Mouse (Mus musculus) embryonic facial prominence, embryonic 10.5 days (tissue): Measurements from ENCODE around the gene Tmem120a. TPM values are rescaled to one million over a fixed set of nuclear protein-coding genes. Genes with fewer than 3 reads are reported as not detected.

Experiments used
- DNase-seq: peaks from one replicate; pipeline ENCODE4 v3.0.0-alpha.2; 2017; ENCODE audit warnings: low spot score
- H3K27ac ChIP-seq: fragments of 300-500 bp; sonication (generic); replicated peaks from 2 replicates; pipeline ENCODE4 v1.5.1; 2016; ENCODE audit warnings: mild to moderate bottlenecking
- H3K27me3 ChIP-seq: fragments of 300-500 bp; sonication (generic); replicated peaks from 2 replicates; pipeline ENCODE4 v1.6.1; 2016; ENCODE audit warnings: low read depth, mild to moderate bottlenecking; ENCODE audit not compliant: poor library complexity, severe bottlenecking
- H3K36me3 ChIP-seq: fragments of 300-500 bp; sonication (generic); replicated peaks from 2 replicates; pipeline ENCODE4 v1.6.1; 2016; ENCODE audit warnings: mild to moderate bottlenecking, moderate library complexity
- H3K4me1 ChIP-seq: fragments of 300-500 bp; sonication (generic); 2 replicates; pipeline ENCODE4 v1.6.1; 2016
- H3K4me3 ChIP-seq: fragments of 300-500 bp; sonication (generic); 2 replicates; pipeline ENCODE4 v1.5.1; 2016; ENCODE audit warnings: mild to moderate bottlenecking, moderate library complexity
- H3K9me3 ChIP-seq: fragments of 300-500 bp; sonication (generic); 2 replicates; pipeline ENCODE4 v1.6.1; 2016; ENCODE audit warnings: mild to moderate bottlenecking
- WGBS: fragments of 180-500 bp; shearing (Covaris S2); methylation state at CpG from one replicate; pipeline ENCODE4 v1.1.7; 2016; 5-methylcytosine and 5-hydroxymethylcytosine counted together
- polyA plus RNA-seq: library from polyadenylated mRNA; unstranded; fragments of >200 nt; fragmentation: Nextera tagmentation; extraction: Ambion mirVana; gene quantifications from 2 replicates; pipeline ENCODE4 v1.2.1, GENCODE M21; 2016

Gene Tmem120a
- polyA plus RNA-seq, 1 experiment from 2014 or later, result 54.7 TPM

- Histone ChIP-seq H3K27ac (no peak overlapping the region), H3K9me3 (peaks cover 9% of the 10 kb centered on the region; the same call in 1 of the 2 replicates), H3K4me3 (no peak overlapping the region), H3K4me1 (no peaks in the 10 kb centered on the region), H3K36me3 (no peaks in the 10 kb centered on the region), H3K27me3 (0 out of 2 replicates have a peak, but pooled peaks cover 1% of the 10 kb centered on the region)
- WGBS, result 84% methylated on average over 1 of the region's 1 CpGs
- no peak for DNase-seq
Observed at GRCm38 (mm10) chr5:135751041-135751440, 6.8 kb upstream of the Tmem120a start.

- Histone ChIP-seq H3K4me1 (peaks cover 25% of the 10 kb centered on the region), H3K27ac (peak overlapping the region; percentile 74), H3K27me3 (peaks cover 13% of the 10 kb centered on the region; the same call in 1 of the 2 replicates), H3K4me3 (peak overlapping the region; percentile 81), H3K9me3 (peaks cover 9% of the 10 kb centered on the region; the same call in 1 of the 2 replicates), H3K36me3 (peaks cover 23% of the 10 kb centered on the region)
- WGBS, result 11% methylated on average over 12 of the region's 12 CpGs
- no peak for DNase-seq
Observed at GRCm38 (mm10) chr5:135744742-135745141, 494 bp upstream of the Tmem120a start.

GRCm38 (mm10) chr5:135742941-135743740 lies 1.1 kb downstream of the Tmem120a start:
- peaks cover 9% of the 10 kb centered on the region; the same call in 1 of the 2 replicates for H3K9me3 ChIP-seq
- H3K36me3 ChIP-seq, result peaks cover 33% of the 10 kb centered on the region
- DNase-seq, result peak; percentile 72
- peaks cover 25% of the 10 kb centered on the region for H3K4me1 ChIP-seq
- 19% methylated on average over 18 of the region's 18 CpGs for WGBS
- peaks cover 13% of the 10 kb centered on the region; the same call in 1 of the 2 replicates for H3K27me3 ChIP-seq
- peak overlapping the region; percentile 81 for H3K4me3 ChIP-seq
- peak overlapping the region; percentile 74 for H3K27ac ChIP-seq

GRCm38 (mm10) chr5:135742156-135742555 lies 2.1 kb downstream of the Tmem120a start:
- Histone ChIP-seq H3K9me3 (no peaks in the 10 kb centered on the region), H3K27ac (no peak overlapping the region), H3K36me3 (peaks cover 43% of the 10 kb centered on the region), H3K27me3 (peaks cover 13% of the 10 kb centered on the region; the same call in 1 of the 2 replicates), H3K4me3 (no peak overlapping the region), H3K4me1 (peaks cover 25% of the 10 kb centered on the region)
- DNase-seq, result peak; percentile 44
- 58% methylated on average over 10 of the region's 10 CpGs for WGBS

GRCm38 (mm10) chr5:135738266-135738665 lies 6.0 kb downstream of the Tmem120a start:
- DNase-seq, result no peak
- H3K36me3 ChIP-seq, result peaks cover 82% of the 10 kb centered on the region
- WGBS, result 31% methylated on average over 6 of the region's 6 CpGs

GRCm38 (mm10) chr5:135737154-135737553 lies 7.1 kb downstream of the Tmem120a start:
- Histone ChIP-seq H3K4me3 (no peak overlapping the region), H3K27ac (no peak overlapping the region), H3K27me3 (no peaks in the 10 kb centered on the region), H3K4me1 (0 out of 2 replicates have a peak, but pooled peaks cover under 1% of the 10 kb centered on the region), H3K36me3 (peaks cover 91% of the 10 kb centered on the region), H3K9me3 (no peaks in the 10 kb centered on the region; the same call in 1 of the 2 replicates)
- 81% methylated on average over 7 of the region's 7 CpGs for WGBS
- no peak for DNase-seq

More at GRCm38 (mm10) chr5:135738266-135738665, 6.0 kb downstream of the Tmem120a start:
- Histone ChIP-seq H3K27me3 (no peaks in the 10 kb centered on the region), H3K4me3 (no peak overlapping the region), H3K27ac (no peak overlapping the region), H3K9me3 (no peaks in the 10 kb centered on the region; the same call in 1 of the 2 replicates), H3K4me1 (peaks cover 12% of the 10 kb centered on the region)

GRCm38 (mm10) chr5:135736544-135736943 lies 7.7 kb downstream of the Tmem120a start:
- Histone ChIP-seq H3K27ac (no peak overlapping the region), H3K27me3 (no peaks in the 10 kb centered on the region), H3K9me3 (no peaks in the 10 kb centered on the region; the same call in 1 of the 2 replicates), H3K4me1 (no peaks in the 10 kb centered on the region), H3K4me3 (no peak overlapping the region), H3K36me3 (peaks cover 91% of the 10 kb centered on the region)
- 94% methylated on average over 16 of the region's 16 CpGs for WGBS
- DNase-seq, result no peak

- Histone ChIP-seq H3K4me3 (no peak overlapping the region), H3K27ac (no peak overlapping the region), H3K36me3 (peaks cover 91% of the 10 kb centered on the region), H3K9me3 (no peaks in the 10 kb centered on the region; the same call in 1 of the 2 replicates), H3K4me1 (no peaks in the 10 kb centered on the region), H3K27me3 (no peaks in the 10 kb centered on the region)
- DNase-seq, result no peak
- 95% methylated on average over 13 of the region's 13 CpGs for WGBS
Observed at GRCm38 (mm10) chr5:135735741-135736140, 8.5 kb downstream of the Tmem120a start.

- H3K4me3 ChIP-seq, result no peak overlapping the region
- H3K36me3 ChIP-seq, result peaks cover 96% of the 10 kb centered on the region
- no peaks in the 10 kb centered on the region for H3K27me3 ChIP-seq
- H3K27ac ChIP-seq, result no peak overlapping the region
- no peak for DNase-seq
- WGBS, result 92% methylated on average over 42 of the region's 42 CpGs
- no peaks in the 10 kb centered on the region; the same call in 1 of the 2 replicates for H3K9me3 ChIP-seq
- no peaks in the 10 kb centered on the region for H3K4me1 ChIP-seq
Observed at GRCm38 (mm10) chr5:135734057-135734680, 10.1 kb downstream of the Tmem120a start.

- H3K9me3 ChIP-seq, result no peaks in the 10 kb centered on the region; the same call in 1 of the 2 replicates
- H3K4me1 ChIP-seq, result 0 out of 2 replicates have a peak, but pooled peaks cover 1% of the 10 kb centered on the region
- no peak for DNase-seq
- no peak overlapping the region for H3K4me3 ChIP-seq
- H3K27ac ChIP-seq, result no peak overlapping the region
- H3K27me3 ChIP-seq, result no peaks in the 10 kb centered on the region
- H3K36me3 ChIP-seq, result peaks cover 100% of the 10 kb centered on the region
- 90% methylated on average over 4 of the region's 4 CpGs for WGBS
Observed at GRCm38 (mm10) chr5:135733071-135733470, 11.2 kb downstream of the Tmem120a start.

GRCm38 (mm10) chr5:135731322-135731721 lies 12.9 kb downstream of the Tmem120a start:
- peaks cover 19% of the 10 kb centered on the region for H3K4me1 ChIP-seq
- WGBS, result 95% methylated on average over 16 of the region's 16 CpGs
- no peak for DNase-seq
- H3K4me3 ChIP-seq, result no peak overlapping the region
- peaks cover 95% of the 10 kb centered on the region for H3K36me3 ChIP-seq
- no peak overlapping the region for H3K27ac ChIP-seq
- H3K27me3 ChIP-seq, result no peaks in the 10 kb centered on the region
- H3K9me3 ChIP-seq, result no peaks in the 10 kb centered on the region; the same call in 1 of the 2 replicates

- 93% methylated on average over 10 of the region's 10 CpGs for WGBS
- no peak overlapping the region for H3K4me3 ChIP-seq
- peaks cover 95% of the 10 kb centered on the region for H3K36me3 ChIP-seq
- H3K27me3 ChIP-seq, result no peaks in the 10 kb centered on the region
- H3K9me3 ChIP-seq, result no peaks in the 10 kb centered on the region; the same call in 1 of the 2 replicates
- peaks cover 23% of the 10 kb centered on the region for H3K4me1 ChIP-seq
- no peak overlapping the region for H3K27ac ChIP-seq
- DNase-seq, result no peak
Observed at GRCm38 (mm10) chr5:135730916-135731315, 13.3 kb downstream of the Tmem120a start.
